Mouse (Mus musculus): ENCODE measurements around the gene Esrrg.

DNA sequence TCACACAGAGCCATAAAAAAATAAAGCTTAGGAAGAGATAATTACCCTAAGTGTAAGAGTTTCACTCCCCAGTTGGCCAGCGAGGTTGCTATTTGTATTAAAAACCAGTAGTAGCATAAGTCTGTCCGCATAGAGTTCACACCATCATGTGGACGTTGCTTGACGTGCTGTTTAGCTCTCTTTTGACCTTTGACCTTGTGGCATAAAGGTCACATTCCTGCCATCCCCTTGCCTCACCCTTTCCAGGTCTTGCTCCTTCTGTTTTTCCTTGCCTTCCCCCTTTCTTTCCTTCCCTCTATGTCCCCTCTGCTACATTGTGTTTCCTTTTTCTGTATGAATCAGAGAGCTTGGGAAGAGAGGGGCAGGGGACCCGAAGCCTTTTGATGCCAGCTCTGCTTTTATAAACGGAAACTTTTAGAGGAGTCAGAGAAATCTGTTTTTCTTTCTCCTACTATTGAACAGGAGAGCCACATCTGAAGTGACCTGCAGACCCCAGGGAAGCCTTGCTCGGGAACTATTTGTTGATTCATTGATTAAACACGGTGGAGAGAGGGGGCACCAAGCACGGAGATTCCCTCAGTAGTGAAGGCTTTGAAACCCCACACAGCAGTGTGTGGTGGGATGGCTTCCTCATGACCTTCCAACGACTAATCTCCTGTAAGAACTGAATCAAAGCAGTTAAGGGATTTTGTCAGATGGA is 57.5 kb downstream of the Esrrg start:
- no peak for TF ChIP-seq CTCF (conservative IDR thresholded peaks at IDR 0.05; ENCODE audit: low read length)
- no peak for TF ChIP-seq POU5F1 (IDR thresholded peaks at IDR 0.05; ENCODE audit: borderline replicate concordance, low read length)
- TF ChIP-seq NANOG (IDR thresholded peaks at IDR 0.05; ENCODE audit: borderline replicate concordance, low read length) = no peak

Measured in E14TG2a.4 (cell line).